Mouse (Mus musculus): ENCODE data around the gene Gstm3. TPM values are rescaled to one million over a fixed set of nuclear protein-coding genes. Genes with fewer than 3 reads are reported as not detected.

The Gstm3 gene
- polyA plus RNA-seq, 1 experiment: not detected

GRCm38 (mm10) chr3:107935268-107935667 is 33.8 kb downstream of the Gstm3 start:
- Histone ChIP-seq H3K36me3 (ENCODE audit: control insufficient read depth, insufficient read depth) (no peaks in the 10 kb centered on the region), H3K27me3 (ENCODE audit: control insufficient read depth, insufficient read depth, insufficient read length) (peaks cover 5% of the 10 kb centered on the region), H3K4me2 (ENCODE audit: low read depth) (no peak overlapping the region), H3ac (ENCODE audit: control insufficient read depth, insufficient read length) (no peak overlapping the region), H3K79me2 (ENCODE audit: control insufficient read depth, insufficient read depth) (no peaks in the 10 kb centered on the region), H3K4me3 (no peak overlapping the region)
- TF ChIP-seq TCF3 (IDR thresholded peaks at IDR 0.05; ENCODE audit: insufficient read length, low read depth): no peak
- TF ChIP-seq MYOG (IDR thresholded peaks at IDR 0.05; ENCODE audit: control insufficient read depth in 1 of 3, insufficient read depth in 1 of 3, insufficient read length in 2 of 3, low read depth in 2 of 3): no peak

- Histone ChIP-seq H3K79me2 (ENCODE audit: control insufficient read depth, insufficient read depth) (no peaks in the 10 kb centered on the region), H3K4me2 (ENCODE audit: low read depth) (peak overlapping the region; percentile 71), H3K4me3 (no peak overlapping the region), H3ac (ENCODE audit: control insufficient read depth, insufficient read length) (no peak overlapping the region), H3K27me3 (ENCODE audit: control insufficient read depth, insufficient read depth, insufficient read length) (peaks cover 5% of the 10 kb centered on the region), H3K36me3 (ENCODE audit: control insufficient read depth, insufficient read depth) (no peaks in the 10 kb centered on the region)
- TF ChIP-seq E2F4 (IDR thresholded peaks at IDR 0.05; ENCODE audit: insufficient read depth): no peak
- TF ChIP-seq SRF (IDR thresholded peaks at IDR 0.05; ENCODE audit: control insufficient read depth, insufficient read length, low read depth): no peak
- TF ChIP-seq MYOG (IDR thresholded peaks at IDR 0.05; ENCODE audit: control insufficient read depth in 1 of 3, insufficient read depth in 1 of 3, insufficient read length in 2 of 3, low read depth in 2 of 3): no peak
- no peak for TF ChIP-seq TCF3 (IDR thresholded peaks at IDR 0.05; ENCODE audit: insufficient read length, low read depth)
- no peak for TF ChIP-seq POLR2AphosphoS2 (IDR thresholded peaks at IDR 0.05; ENCODE audit: insufficient read length, low read depth)
- TF ChIP-seq MYOD1 (IDR thresholded peaks at IDR 0.05; ENCODE audit: control insufficient read depth in 1 of 3, insufficient read length in 2 of 3, low read depth in 2 of 3): no peak
- TF ChIP-seq MAX (IDR thresholded peaks at IDR 0.05; ENCODE audit: low read depth): no peak
- no peak for TF ChIP-seq CEBPB (IDR thresholded peaks at IDR 0.05; ENCODE audit: insufficient read depth, poor library complexity, severe bottlenecking)
- TF ChIP-seq REST (IDR thresholded peaks at IDR 0.05; ENCODE audit: insufficient read depth, insufficient read length): no peak
- no peak for TF ChIP-seq POLR2A (IDR thresholded peaks at IDR 0.05; ENCODE audit: insufficient read length, low read depth)
Observed at GRCm38 (mm10) chr3:107932128-107932527, 37.0 kb downstream of the Gstm3 start.

GRCm38 (mm10) chr3:107931670-107932069 is 37.4 kb downstream of the Gstm3 start, which contains the start of gene Gstm7:
Gene Gstm7, minus strand, starts transcription at chr3:107931817.
- TF ChIP-seq E2F4 (IDR thresholded peaks at IDR 0.05; ENCODE audit: insufficient read depth) (no peak), MAX (IDR thresholded peaks at IDR 0.05; ENCODE audit: low read depth) (no peak), MYOG (IDR thresholded peaks at IDR 0.05; ENCODE audit: control insufficient read depth in 1 of 3, insufficient read depth in 1 of 3, insufficient read length in 2 of 3, low read depth in 2 of 3) (no peak), POLR2AphosphoS2 (IDR thresholded peaks at IDR 0.05; ENCODE audit: insufficient read length, low read depth) (no peak), TCF3 (IDR thresholded peaks at IDR 0.05; ENCODE audit: insufficient read length, low read depth) (no peak), TCF12 (IDR thresholded peaks at IDR 0.05; ENCODE audit: insufficient read depth, poor library complexity, severe bottlenecking) (no peak), POLR2A (IDR thresholded peaks at IDR 0.05; ENCODE audit: insufficient read length, low read depth) (no peak), CEBPB (IDR thresholded peaks at IDR 0.05; ENCODE audit: insufficient read depth, poor library complexity, severe bottlenecking) (no peak), USF1 (IDR thresholded peaks at IDR 0.05; ENCODE audit: low read depth) (no peak), REST (IDR thresholded peaks at IDR 0.05; ENCODE audit: insufficient read depth, insufficient read length) (no peak), SRF (IDR thresholded peaks at IDR 0.05; ENCODE audit: control insufficient read depth, insufficient read length, low read depth) (no peak), MYOD1 (IDR thresholded peaks at IDR 0.05; ENCODE audit: control insufficient read depth in 1 of 3, insufficient read length in 2 of 3, low read depth in 2 of 3) (no peak)
- Histone ChIP-seq H3K4me2 (ENCODE audit: low read depth) (peak within 1 kb of the TSS; percentile 71), H3K36me3 (ENCODE audit: control insufficient read depth, insufficient read depth) (no peaks in the 10 kb centered on the region), H3ac (ENCODE audit: control insufficient read depth, insufficient read length) (no peak within 1 kb of the TSS), H3K27me3 (ENCODE audit: control insufficient read depth, insufficient read depth, insufficient read length) (peaks cover 5% of the 10 kb centered on the region), H3K79me2 (ENCODE audit: control insufficient read depth, insufficient read depth) (no peaks in the 10 kb centered on the region), H3K4me3 (no peak within 1 kb of the TSS)

- H3K36me3 ChIP-seq (ENCODE audit: control insufficient read depth, insufficient read depth): no peaks in the 10 kb centered on the region
- no peaks in the 10 kb centered on the region for H3K79me2 ChIP-seq (ENCODE audit: control insufficient read depth, insufficient read depth)
- TF ChIP-seq SRF (IDR thresholded peaks at IDR 0.05; ENCODE audit: control insufficient read depth, insufficient read length, low read depth) (no peak), POLR2AphosphoS2 (IDR thresholded peaks at IDR 0.05; ENCODE audit: insufficient read length, low read depth) (no peak), USF1 (IDR thresholded peaks at IDR 0.05; ENCODE audit: low read depth) (no peak), POLR2A (IDR thresholded peaks at IDR 0.05; ENCODE audit: insufficient read length, low read depth) (no peak), TCF3 (IDR thresholded peaks at IDR 0.05; ENCODE audit: insufficient read length, low read depth) (no peak), MAX (IDR thresholded peaks at IDR 0.05; ENCODE audit: low read depth) (no peak), E2F4 (IDR thresholded peaks at IDR 0.05; ENCODE audit: insufficient read depth) (no peak), MYOD1 (IDR thresholded peaks at IDR 0.05; ENCODE audit: control insufficient read depth in 1 of 3, insufficient read length in 2 of 3, low read depth in 2 of 3) (no peak)
- no peak overlapping the region for H3K4me3 ChIP-seq
- peak overlapping the region; percentile 71 for H3K4me2 ChIP-seq (ENCODE audit: low read depth)
- no peak overlapping the region for H3ac ChIP-seq (ENCODE audit: control insufficient read depth, insufficient read length)
- H3K27me3 ChIP-seq (ENCODE audit: control insufficient read depth, insufficient read depth, insufficient read length): peaks cover 8% of the 10 kb centered on the region
Observed at GRCm38 (mm10) chr3:107931134-107931533, 37.9 kb downstream of the Gstm3 start.

- no peak for TF ChIP-seq POLR2A (IDR thresholded peaks at IDR 0.05; ENCODE audit: insufficient read length, low read depth)
- TF ChIP-seq POLR2AphosphoS2 (IDR thresholded peaks at IDR 0.05; ENCODE audit: insufficient read length, low read depth): no peak
- TF ChIP-seq REST (IDR thresholded peaks at IDR 0.05; ENCODE audit: insufficient read depth, insufficient read length): no peak
- TF ChIP-seq TCF3 (IDR thresholded peaks at IDR 0.05; ENCODE audit: insufficient read length, low read depth): no peak
- no peak for TF ChIP-seq SRF (IDR thresholded peaks at IDR 0.05; ENCODE audit: control insufficient read depth, insufficient read length, low read depth)
- TF ChIP-seq E2F4 (IDR thresholded peaks at IDR 0.05; ENCODE audit: insufficient read depth): no peak
- no peak for TF ChIP-seq MAX (IDR thresholded peaks at IDR 0.05; ENCODE audit: low read depth)
- no peak for TF ChIP-seq USF1 (IDR thresholded peaks at IDR 0.05; ENCODE audit: low read depth)
- TF ChIP-seq TCF12 (IDR thresholded peaks at IDR 0.05; ENCODE audit: insufficient read depth, poor library complexity, severe bottlenecking): no peak
- no peak for TF ChIP-seq CEBPB (IDR thresholded peaks at IDR 0.05; ENCODE audit: insufficient read depth, poor library complexity, severe bottlenecking)
- TF ChIP-seq MYOD1 (IDR thresholded peaks at IDR 0.05; ENCODE audit: control insufficient read depth in 1 of 3, insufficient read length in 2 of 3, low read depth in 2 of 3): no peak
- no peaks in the 10 kb centered on the region for H3K79me2 ChIP-seq (ENCODE audit: control insufficient read depth, insufficient read depth)
- no peak overlapping the region for H3K4me2 ChIP-seq (ENCODE audit: low read depth)
- H3ac ChIP-seq (ENCODE audit: control insufficient read depth, insufficient read length): no peak overlapping the region
- H3K27me3 ChIP-seq (ENCODE audit: control insufficient read depth, insufficient read depth, insufficient read length): peaks cover 12% of the 10 kb centered on the region
- H3K36me3 ChIP-seq (ENCODE audit: control insufficient read depth, insufficient read depth): no peaks in the 10 kb centered on the region
- H3K4me3 ChIP-seq: no peak overlapping the region
Observed at GRCm38 (mm10) chr3:107929731-107930130, 39.4 kb downstream of the Gstm3 start.

All from myocyte (in vitro differentiated cells).